In genomic region chrX:111895084-111895779, GRCm38 (mm10) we compare ENCODE assay signal across 8 mouse cellular contexts. TPM values are rescaled to one million over a fixed set of nuclear protein-coding genes. Genes with fewer than 3 reads are reported as not detected.
DNase-seq lines count a peak whose midpoint lies in the region; ATAC-seq and TF ChIP-seq lines count a peak whose summit lies in the region.

No protein-coding gene starts in this region.

- ATAC-seq in forebrain, embryonic 13.5 days: peak; percentile 80
- no peak for ATAC-seq in liver, embryonic 14.5 days (ENCODE audit: insufficient read depth)
- ATAC-seq in megakaryocyte progenitor cell, adult 5-6 weeks (replicated peaks; ENCODE audit: poor library complexity): no peak

- no peak for TF ChIP-seq EP300 in ES-Bruce4 (IDR thresholded peaks at IDR 0.05; ENCODE audit: insufficient read depth, low read depth, low read length)
- TF ChIP-seq EP300 in liver, embryonic 14.5 days (IDR thresholded peaks at IDR 0.05; ENCODE audit: low read depth): no peak

- WGBS in heart, embryonic 10.5 days: 19% methylated on average over 64 of the region's 70 CpGs
- WGBS in forebrain, embryonic 13.5 days: 23% methylated on average over 27 of the region's 70 CpGs
- 19% methylated on average over 43 of the region's 70 CpGs for WGBS in liver, embryonic 14.5 days (ENCODE audit: insufficient replicate concordance)

- TF ChIP-seq POLR2A in ES-Bruce4 (IDR thresholded peaks at IDR 0.05; ENCODE audit: insufficient read depth, low read length): no peak

- H3K4me3 ChIP-seq in heart, embryonic 10.5 days: peak overlapping the region; percentile 56
- H3K4me3 ChIP-seq in ES-Bruce4 (ENCODE audit: low read depth, low read length): no peak overlapping the region; the same call in 1 of the 2 replicates
- peak overlapping the region; percentile 47 for H3K4me3 ChIP-seq in forebrain, embryonic 13.5 days
- H3K4me3 ChIP-seq in liver, embryonic 14.5 days (ENCODE audit: insufficient read depth in 1 of 2, low read depth in 2 of 2, low read length in 2 of 2): peak overlapping the region in 1 of 2 experiments; percentile 21; a peak in 2 of 4 replicates

- no peaks in the 10 kb centered on the region for H3K9me3 ChIP-seq in heart, embryonic 10.5 days
- no peaks in the 10 kb centered on the region for H3K9me3 ChIP-seq in ES-Bruce4 (replicated peaks; ENCODE audit: control insufficient read depth, insufficient read depth, low read length, poor library complexity, severe bottlenecking)
- H3K9me3 ChIP-seq in forebrain, embryonic 13.5 days (replicated peaks): 0 out of 2 replicates have a peak, but pooled peaks cover 4% of the 10 kb centered on the region
- no peaks in the 10 kb centered on the region for H3K9me3 ChIP-seq in liver, embryonic 14.5 days (ENCODE audit: control insufficient read depth, low read length)

- H3K9ac ChIP-seq in ES-Bruce4 (ENCODE audit: low read depth, poor library complexity, severe bottlenecking): peak overlapping the region; percentile 41; the same call in 1 of the 2 replicates
- peak overlapping the region; percentile 37 for H3K9ac ChIP-seq in forebrain, embryonic 13.5 days
- H3K9ac ChIP-seq in liver, embryonic 14.5 days (replicated peaks): no peak overlapping the region

- H3K36me3 ChIP-seq in heart, embryonic 10.5 days: no peaks in the 10 kb centered on the region
- H3K36me3 ChIP-seq in ES-Bruce4 (ENCODE audit: control insufficient read depth, insufficient read depth, low read length, poor library complexity, severe bottlenecking): no peaks in the 10 kb centered on the region
- no peaks in the 10 kb centered on the region for H3K36me3 ChIP-seq in forebrain, embryonic 13.5 days (ENCODE audit: poor library complexity, severe bottlenecking)
- H3K36me3 ChIP-seq in liver, embryonic 14.5 days (replicated peaks; ENCODE audit: control insufficient read depth, insufficient read depth, low read depth): no peaks in the 10 kb centered on the region

- H3K4me2 ChIP-seq in forebrain, embryonic 13.5 days: peak overlapping the region; percentile 71
- H3K4me2 ChIP-seq in liver, embryonic 14.5 days (ENCODE audit: low read depth): peak overlapping the region; percentile 1; the same call in 1 of the 2 replicates

- no peak for TF ChIP-seq CTCF in ES-Bruce4 (IDR thresholded peaks at IDR 0.05; ENCODE audit: low read depth, low read length)
- no peak for TF ChIP-seq CTCF in liver, embryonic 14.5 days (IDR thresholded peaks at IDR 0.05; ENCODE audit: low read depth)

- 0 out of 2 replicates have a peak overlapping the region, but pooled peaks have one; percentile 29 for H3K27ac ChIP-seq in heart, embryonic 10.5 days
- no peak overlapping the region for H3K27ac ChIP-seq in ES-Bruce4 (ENCODE audit: insufficient read depth, low read length)
- H3K27ac ChIP-seq in forebrain, embryonic 13.5 days: no peak overlapping the region
- H3K27ac ChIP-seq in liver, embryonic 14.5 days: no peak overlapping the region

- H3K27me3 ChIP-seq in heart, embryonic 10.5 days (ENCODE audit: insufficient read depth, poor library complexity, severe bottlenecking): peaks cover 9% of the 10 kb centered on the region; the same call in 1 of the 2 replicates
- H3K27me3 ChIP-seq in ES-Bruce4 (ENCODE audit: control insufficient read depth, insufficient read depth, low read length, poor library complexity, severe bottlenecking): peaks cover 4% of the 10 kb centered on the region
- peaks cover 7% of the 10 kb centered on the region; the same call in 1 of the 2 replicates for H3K27me3 ChIP-seq in forebrain, embryonic 13.5 days
- peaks cover 8% of the 10 kb centered on the region for H3K27me3 ChIP-seq in liver, embryonic 14.5 days (ENCODE audit: control insufficient read depth, insufficient read depth, low read length)

- peak; percentile 73 for DNase-seq in heart, embryonic 10.5 days (ENCODE audit: low spot score)
- no peak for DNase-seq in heart, adult 11 months
- DNase-seq in liver, embryonic 14.5 days (ENCODE audit: low read depth in 3 of 3, low spot score in 3 of 3): no peak
- DNase-seq in testis, postnatal 10 days (ENCODE audit: low spot score): peak; percentile 38
- no peak for DNase-seq in urinary bladder, adult 2 months (ENCODE audit: low spot score)

- H3K4me1 ChIP-seq in heart, embryonic 10.5 days: no peaks in the 10 kb centered on the region
- no peaks in the 10 kb centered on the region for H3K4me1 ChIP-seq in ES-Bruce4 (ENCODE audit: control insufficient read depth, insufficient read depth, low read length)
- no peaks in the 10 kb centered on the region for H3K4me1 ChIP-seq in forebrain, embryonic 13.5 days
- no peaks in the 10 kb centered on the region for H3K4me1 ChIP-seq in liver, embryonic 14.5 days (replicated peaks; ENCODE audit: control insufficient read depth in 2 of 2, insufficient read depth in 2 of 2, low read length in 1 of 2)

RNA-seq across cellular contexts. Expression of gene Gm45194, which starts 4.0 kb away (rescaled TPM):
- 0.37 and 0.39 TPM in 2 replicates for polyA plus RNA-seq in heart, embryonic 10.5 days (2016; fragmentation: Nextera tagmentation; extraction: Ambion mirVana)
- 2.0 TPM in 1 of 2 replicates, not detected in the other for polyA plus RNA-seq in ES-Bruce4 (2011; ENCODE audit: insufficient read depth, insufficient read length, low read depth, missing spikeins)
- polyA plus RNA-seq in forebrain, embryonic 13.5 days (2015; fragmentation: Nextera tagmentation; extraction: Ambion mirVana): 0.64 and 0.84 TPM in 2 replicates
- 0.02 TPM in 1 of 2 replicates, not detected in the other for polyA plus RNA-seq in liver, embryonic 14.5 days (2012; rRNA removed)
- 0.09 and 0.56 TPM in 2 replicates for polyA plus RNA-seq in liver, embryonic 14.5 days (2014; fragmentation: Nextera tagmentation; extraction: Ambion mirVana)
- not detected in 2 replicates for total RNA-seq in megakaryocyte progenitor cell, adult 5-6 weeks (2015)
- total RNA-seq in megakaryocyte progenitor cell, adult 5-6 weeks (2017): not detected in 2 replicates
- not detected in 2 replicates for polyA plus RNA-seq in urinary bladder, adult 2 months (2012; rRNA removed)

Comparison
In these comparisons a context has a peak if more than half of its experiments do, and no peak if none do; other contexts are left out.
1. DNase-seq: peak in heart, embryonic 10.5 days (single experiment) and testis, postnatal 10 days (single experiment); none in heart, adult 11 months (single experiment), liver, embryonic 14.5 days (0 of 3) and urinary bladder, adult 2 months (single experiment).